Mouse (Mus musculus) heart, adult 2 months (tissue): Measurements from ENCODE around the gene Prkab1. TPM values are rescaled to one million over a fixed set of nuclear protein-coding genes. Genes with fewer than 3 reads are reported as not detected.
A peak's percentile ranks its signal among the peaks of the same experiment; 100 is the strongest.

ENCODE experiments used
- DNase-seq, 2 experiments: peaks; one replicate each; pipeline ENCODE4 v3.0.0; 2021
- H3K27ac ChIP-seq: fragments of 200-600 bp; 2 replicates; pipeline ENCODE4 v1.8.1; 2022
- H3K27me3 ChIP-seq: fragments of 200-500 bp; 2 replicates; pipeline ENCODE4 v1.6.1; 2012; ENCODE audit warnings: mild to moderate bottlenecking, low read length, inconsistent platforms, mixed read lengths; ENCODE audit not compliant: control insufficient read depth, insufficient read depth
- H3K36me3 ChIP-seq: fragments of 200-500 bp; 2 replicates; pipeline ENCODE4 v1.6.1; 2012; ENCODE audit warnings: low read length, inconsistent platforms; ENCODE audit not compliant: control insufficient read depth, insufficient read depth
- H3K4me1 ChIP-seq: fragments of 200-500 bp; 2 replicates; pipeline ENCODE4 v1.6.1; 2011; ENCODE audit warnings: low read length; ENCODE audit not compliant: control insufficient read depth, insufficient read depth
- H3K4me3 ChIP-seq: fragments of 200-600 bp; 2 replicates; pipeline ENCODE4 v1.8.1; 2022
- H3K79me2 ChIP-seq: fragments of 200-500 bp; replicated peaks from 2 replicates; pipeline ENCODE4 v1.6.1; 2012; ENCODE audit warnings: mild to moderate bottlenecking, inconsistent platforms, low read length, moderate library complexity, mixed read lengths; ENCODE audit not compliant: control insufficient read depth, insufficient read depth
- H3K9ac ChIP-seq: fragments of 200-500 bp; 2 replicates; pipeline ENCODE4 v1.6.1; 2012; ENCODE audit warnings: low read depth, mild to moderate bottlenecking, control low read depth, inconsistent platforms, low read length, mixed read lengths
- CTCF ChIP-seq: fragments of 200-600 bp; IDR thresholded peaks from 2 replicates; pipeline ENCODE4 v1.8.1; 2022; ENCODE audit warnings: antibody characterized with exemption, mild to moderate bottlenecking, moderate library complexity
- EP300 ChIP-seq: fragments of 200-500 bp; IDR thresholded peaks from 2 replicates; pipeline ENCODE4 v1.6.1; 2011; ENCODE audit warnings: low read depth, low read length, control low read depth; ENCODE audit not compliant: insufficient read depth
- POLR2A ChIP-seq: fragments of 200-500 bp; IDR thresholded peaks from 2 replicates; pipeline ENCODE4 v1.6.1; 2011; ENCODE audit warnings: mild to moderate bottlenecking, low read depth, low read length, control low read depth; ENCODE audit not compliant: insufficient read depth
- WGBS: fragments of 180-500 bp; shearing (Covaris S2); methylation state at CpG from one replicate; pipeline ENCODE4 v1.1.7; 2018; 5-methylcytosine and 5-hydroxymethylcytosine counted together
- intact Hi-C: fragments of 180-260 bp; cut with DNase I; formaldehyde crosslinking; loops from one replicate; pipeline ENCODE4 v1.15.1; 2025
- polyA plus RNA-seq: library from polyadenylated mRNA; depleted of rRNA; stranded (reverse); fragments of >200 nt; gene quantifications from 2 replicates; pipeline ENCODE4 v1.2.3, GENCODE M21; 2012; rRNA removed
- total RNA-seq, 2 experiments: library from RNA; stranded (reverse); gene quantifications; 2 replicates each; pipeline ENCODE4 v1.2.3; 2021

The Prkab1 gene
- total and polyA plus RNA-seq, 3 experiments, result 50.6 to 64.8 (median 55.5) TPM

- Histone ChIP-seq H3K4me3 (no peak overlapping the region), H3K36me3 (no peaks in the 10 kb centered on the region), H3K27ac (peak overlapping the region; percentile 74), H3K27me3 (no peaks in the 10 kb centered on the region), H3K4me1 (peaks cover 12% of the 10 kb centered on the region), H3K79me2 (no peaks in the 10 kb centered on the region), H3K9ac (no peak overlapping the region)
- intact Hi-C loops, result no loop called here
- TF ChIP-seq POLR2A (no peak), EP300 (no peak), CTCF (no peak)
- DNase-seq, result no peak
- 64% methylated on average over 5 of the region's 5 CpGs for WGBS
Observed at GRCm38 (mm10) chr5:115978255-115978654, 46.1 kb downstream of the Prkab1 start.

- WGBS, result 39% methylated on average over 10 of the region's 10 CpGs
- DNase-seq, result peak; percentile 54 to 68
- TF ChIP-seq EP300 (0 out of 2 replicates have a peak, but pooled peaks have one; percentile 42), POLR2A (peak; percentile 62), CTCF (no peak)
- Histone ChIP-seq H3K36me3 (no peaks in the 10 kb centered on the region), H3K9ac (no peak overlapping the region), H3K4me1 (peaks cover 12% of the 10 kb centered on the region), H3K79me2 (no peaks in the 10 kb centered on the region), H3K27me3 (no peaks in the 10 kb centered on the region), H3K27ac (peak overlapping the region; percentile 74), H3K4me3 (no peak overlapping the region; the same call in 1 of the 2 replicates)
- intact Hi-C loops, result loop anchor here (2.0 kb wide), 1 partner anchor 47 kb away; the partner anchor contains the start of gene Prkab1
Observed at GRCm38 (mm10) chr5:115977757-115978156, 46.6 kb downstream of the Prkab1 start.

GRCm38 (mm10) chr5:115977266-115977665 lies 47.0 kb downstream of the Prkab1 start:
- no peak overlapping the region for H3K9ac ChIP-seq
- 34% methylated on average over 10 of the region's 10 CpGs for WGBS
- intact Hi-C loops, result loop anchor here (2.0 kb wide), 1 partner anchor 48 kb away; the partner anchor contains the start of gene Prkab1
- peaks cover 12% of the 10 kb centered on the region for H3K4me1 ChIP-seq
- no peak for DNase-seq
- H3K27me3 ChIP-seq, result no peaks in the 10 kb centered on the region
- TF ChIP-seq EP300, result no peak
- no peak for TF ChIP-seq POLR2A
- no peak for TF ChIP-seq CTCF
- H3K4me3 ChIP-seq, result no peak overlapping the region; the same call in 1 of the 2 replicates
- H3K27ac ChIP-seq, result peak overlapping the region; percentile 74
- no peaks in the 10 kb centered on the region for H3K36me3 ChIP-seq
- no peaks in the 10 kb centered on the region for H3K79me2 ChIP-seq

- H3K27me3 ChIP-seq, result no peaks in the 10 kb centered on the region
- no peak overlapping the region for H3K4me3 ChIP-seq
- H3K9ac ChIP-seq, result no peak overlapping the region
- TF ChIP-seq POLR2A (no peak), EP300 (no peak), CTCF (no peak)
- H3K36me3 ChIP-seq, result no peaks in the 10 kb centered on the region
- peaks cover 12% of the 10 kb centered on the region for H3K4me1 ChIP-seq
- WGBS, result 95% methylated on average over 5 of the region's 5 CpGs
- H3K27ac ChIP-seq, result no peak overlapping the region
- intact Hi-C loops, result loop anchor here (2.0 kb wide), 1 partner anchor 48 kb away; the partner anchor contains the start of gene Prkab1
- DNase-seq, result no peak
- no peaks in the 10 kb centered on the region for H3K79me2 ChIP-seq
Observed at GRCm38 (mm10) chr5:115976446-115976845, 47.9 kb downstream of the Prkab1 start.

GRCm38 (mm10) chr5:115975672-115976071 lies 48.6 kb downstream of the Prkab1 start:
- H3K27me3 ChIP-seq, result no peaks in the 10 kb centered on the region
- TF ChIP-seq CTCF, result no peak
- TF ChIP-seq POLR2A, result no peak
- TF ChIP-seq EP300, result no peak
- H3K9ac ChIP-seq, result no peak overlapping the region
- DNase-seq, result no peak
- H3K36me3 ChIP-seq, result no peaks in the 10 kb centered on the region
- intact Hi-C loops, result loop anchor here (2.0 kb wide), 1 partner anchor 49 kb away; the partner anchor contains the start of gene Prkab1
- H3K79me2 ChIP-seq, result no peaks in the 10 kb centered on the region
- no peak overlapping the region for H3K4me3 ChIP-seq
- H3K4me1 ChIP-seq, result peaks cover 12% of the 10 kb centered on the region
- WGBS, result 78% methylated on average over 10 of the region's 10 CpGs
- H3K27ac ChIP-seq, result no peak overlapping the region

GRCm38 (mm10) chr5:115971236-115971635 lies 53.1 kb downstream of the Prkab1 start:
- Histone ChIP-seq H3K36me3 (no peaks in the 10 kb centered on the region), H3K79me2 (no peaks in the 10 kb centered on the region), H3K27ac (peak overlapping the region; percentile 33; the same call in 1 of the 2 replicates), H3K9ac (no peak overlapping the region), H3K4me1 (no peaks in the 10 kb centered on the region), H3K27me3 (no peaks in the 10 kb centered on the region), H3K4me3 (no peak overlapping the region)
- WGBS, result 85% methylated on average over 15 of the region's 15 CpGs
- TF ChIP-seq POLR2A (no peak), CTCF (no peak), EP300 (no peak)
- intact Hi-C loops, result no loop called here
- DNase-seq, result no peak

Other genes with a start within 250 kb of the Prkab1 start
- under 1 TPM; 0.73 to 0.97 TPM for gene Cit, start 179.2 kb downstream of the Prkab1 start, total RNA-seq
- gene Cit, start 179.2 kb downstream of the Prkab1 start, polyA plus RNA-seq, result 0.74 and 0.88 TPM in 2 replicates
- not detected for gene Tmem233, start 58.7 kb upstream of the Prkab1 start, total RNA-seq
- not detected in 2 replicates for gene Tmem233, start 58.7 kb upstream of the Prkab1 start, polyA plus RNA-seq